Mouse (Mus musculus) Patski (cell line): ENCODE measurements at regions not wholly inside any gene's neighbourhood (a gene's known extent, or its start where the extent isn't known, plus 50 kb on each side); places are given as distances from the start of the nearest gene placed in this dataset.

Source experiments
- ATAC-seq: fragments of 100-300 bp; one replicate; pipeline ENCODE4 v1.8.0; 2021
- CTCF ChIA-PET: fragments of 350-600 bp; sonication (Branson Sonifier 250); formaldehyde crosslinking; loops from one replicate; lab custom pipeline; 2022; ENCODE audit warnings: inconsistent platforms; lab: Charles Lee
- POLR2A ChIA-PET: fragments of 350-600 bp; sonication (Branson Sonifier 250); formaldehyde crosslinking; loops from one replicate; lab custom pipeline; 2022; ENCODE audit warnings: antibody characterized with exemption, inconsistent platforms; lab: Charles Lee
- DNase-seq: peaks from one replicate; pipeline ENCODE4 v3.0.0-alpha.2; 2011; ENCODE audit warnings: low read depth, low spot score
- H3K27me3 ChIP-seq: fragments of 371-371 bp; one replicate; pipeline ENCODE4 v1.5.1; 2021
- CTCF ChIP-seq: fragments of 100-300 bp; IDR thresholded peaks from one replicate; pipeline ENCODE4 v1.5.1; 2021
- in situ Hi-C: fragments of 300-500 bp; cut with MboI; formaldehyde crosslinking; loops from 3 replicates; pipeline ENCODE4 v1.11.1; 2018; ENCODE audit warnings: low pct_unique_long_range_greater_than_20kb, mixed read lengths

DNA sequence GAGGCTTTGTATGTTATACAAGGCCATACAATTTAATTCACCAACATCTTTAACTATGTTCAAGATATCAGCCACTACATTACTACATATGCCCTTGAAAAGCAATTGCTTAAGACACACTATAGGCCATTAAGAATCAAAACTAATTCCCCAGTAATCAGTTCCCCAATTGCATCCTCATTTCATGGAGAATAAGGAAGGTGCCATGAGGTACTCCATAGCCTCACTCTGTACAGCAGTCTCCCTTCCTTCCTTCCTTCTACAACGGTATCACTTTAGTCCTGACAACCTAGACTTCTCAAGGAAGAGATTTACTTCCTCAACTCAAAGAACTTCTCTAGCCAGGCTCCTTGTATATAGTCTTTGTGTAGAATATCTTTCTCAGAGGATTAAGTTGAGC lies 220.1 kb upstream of the Negr1 start:
- TF ChIP-seq CTCF: no peak
- CTCF ChIA-PET: no interaction called here
- no peak for ATAC-seq
- POLR2A ChIA-PET: no interaction called here
- DNase-seq: no peak
- no peaks in the 10 kb centered on the region for H3K27me3 ChIP-seq
- in situ Hi-C loops: no loop called here

DNA sequence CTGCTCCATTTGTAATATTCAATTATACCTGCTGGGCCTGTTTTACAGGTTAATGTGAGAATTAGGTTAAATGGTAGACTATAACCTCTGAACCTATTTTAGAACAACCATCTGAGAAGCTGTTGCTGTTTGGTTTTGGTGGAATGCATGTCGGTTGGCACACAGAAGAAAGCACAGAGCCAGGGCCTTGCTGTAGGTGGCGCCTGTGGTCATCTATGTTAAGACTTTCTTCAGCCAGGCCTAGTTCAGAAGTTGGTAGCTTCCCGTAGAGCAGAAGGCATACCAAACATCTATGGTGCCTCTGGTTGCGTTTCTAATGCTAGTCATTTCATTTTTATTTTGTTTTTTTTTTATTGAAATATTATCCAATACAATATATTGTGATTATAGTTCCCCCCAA lies 209.9 kb upstream of the Negr1 start:
- DNase-seq (no peak), ATAC-seq (no peak)
- H3K27me3 ChIP-seq: no peaks in the 10 kb centered on the region
- ChIA-PET POLR2A (no interaction called here), CTCF (interaction anchor here (1.2 to 1.4 kb wide), 2 partner anchors 9 to 16 kb away, joined by 3 to 4 read pairs; no protein-coding TSS in a partner anchor)
- no peak for TF ChIP-seq CTCF
- in situ Hi-C loops: no loop called here

DNA sequence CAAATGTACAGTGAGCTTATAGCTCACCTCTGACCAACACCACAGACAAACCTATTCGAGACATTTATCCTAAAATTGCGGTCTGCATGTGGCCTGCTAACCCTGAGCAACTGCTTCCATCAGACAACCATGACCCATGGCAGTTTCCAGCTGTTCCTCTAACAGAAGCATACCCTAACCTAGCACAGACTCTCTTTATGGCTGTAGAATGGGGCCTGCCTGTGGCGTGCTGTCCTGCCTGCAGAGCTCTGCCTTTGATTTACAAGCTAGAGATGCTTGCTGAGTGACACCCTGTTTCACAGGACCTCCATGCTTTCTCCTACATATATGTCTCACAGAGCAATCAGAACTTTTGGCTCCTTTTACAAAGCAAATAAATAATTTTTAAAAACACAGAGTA lies 208.2 kb upstream of the Negr1 start:
- ATAC-seq (no peak), DNase-seq (no peak)
- POLR2A ChIA-PET: no interaction called here
- in situ Hi-C loops: no loop called here
- no peak for TF ChIP-seq CTCF
- CTCF ChIA-PET: interaction anchor here (0.9 kb wide), 1 partner anchor 17 kb away, joined by 3 read pairs; no protein-coding TSS in a partner anchor
- H3K27me3 ChIP-seq: no peaks in the 10 kb centered on the region

DNA sequence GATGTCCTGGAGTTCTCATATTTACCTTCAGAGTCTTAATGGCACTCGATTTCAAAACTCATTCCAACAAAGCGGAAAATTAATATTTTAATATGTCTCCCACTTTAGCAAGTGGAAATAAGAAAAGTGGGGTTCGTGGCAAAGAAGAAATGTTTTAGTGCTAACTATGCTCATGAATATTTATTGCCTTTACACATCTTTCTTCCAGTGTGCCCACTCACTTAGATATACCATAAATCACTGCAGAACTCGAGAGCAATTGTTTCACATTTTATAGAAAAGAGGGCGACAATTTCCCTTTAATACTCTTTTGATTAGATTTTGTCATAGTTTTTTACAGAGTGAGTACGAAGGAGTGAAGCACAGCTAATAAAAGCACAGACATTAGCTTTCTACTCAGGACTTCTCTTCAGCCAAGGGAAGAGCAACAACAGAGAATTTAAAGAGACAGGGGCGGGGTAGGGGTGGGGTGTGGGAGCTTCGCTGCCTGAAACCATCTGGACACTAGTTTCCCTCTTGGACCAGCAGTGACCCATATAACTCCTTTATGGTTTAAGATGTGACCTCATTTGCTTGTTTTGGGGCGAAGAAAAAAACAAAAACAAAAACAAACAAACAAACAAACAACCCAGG lies 207.6 kb upstream of the Negr1 start:
- POLR2A ChIA-PET: no interaction called here
- CTCF ChIA-PET: interaction anchor here (0.9 kb wide), 1 partner anchor 16 kb away, joined by 3 read pairs; no protein-coding TSS in a partner anchor
- ATAC-seq (no peak), DNase-seq (no peak)
- in situ Hi-C loops: no loop called here
- H3K27me3 ChIP-seq: no peaks in the 10 kb centered on the region
- no peak for TF ChIP-seq CTCF

DNA sequence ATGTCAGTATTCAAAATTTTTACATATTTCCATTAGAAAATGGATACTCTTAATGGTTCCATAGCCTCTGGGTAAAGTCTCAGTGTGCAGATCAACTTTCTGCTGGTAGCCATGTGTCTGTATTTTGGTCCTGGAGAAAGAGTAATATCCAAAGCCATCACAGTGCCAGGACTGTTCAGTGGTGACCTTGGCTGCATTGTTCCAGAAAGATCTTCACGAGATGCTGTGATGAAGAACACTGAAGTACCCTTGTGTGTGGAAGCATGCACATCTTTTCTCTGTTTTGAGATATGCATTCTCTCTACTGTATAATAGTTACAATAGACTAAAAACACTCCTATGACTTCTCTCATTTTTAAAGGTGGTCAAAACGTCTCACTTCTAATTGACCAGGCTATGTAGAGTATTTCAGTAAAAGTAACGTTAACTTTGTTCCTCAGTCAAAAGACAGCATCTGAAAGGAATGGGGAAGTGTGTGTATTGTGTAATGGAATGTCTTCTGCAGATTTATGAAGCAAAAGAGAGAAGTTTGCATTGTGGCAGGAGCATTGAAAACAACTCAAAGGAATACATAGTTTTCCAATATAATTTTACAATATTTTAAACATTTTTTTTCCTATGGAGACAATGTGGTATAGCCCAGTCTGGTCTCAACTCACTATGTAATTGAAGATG lies 192.8 kb upstream of the Negr1 start:
- DNase-seq: no peak
- in situ Hi-C loops: no loop called here
- no peak for ATAC-seq
- POLR2A ChIA-PET: no interaction called here
- CTCF ChIA-PET: no interaction called here
- no peaks in the 10 kb centered on the region for H3K27me3 ChIP-seq
- TF ChIP-seq CTCF: no peak

DNA sequence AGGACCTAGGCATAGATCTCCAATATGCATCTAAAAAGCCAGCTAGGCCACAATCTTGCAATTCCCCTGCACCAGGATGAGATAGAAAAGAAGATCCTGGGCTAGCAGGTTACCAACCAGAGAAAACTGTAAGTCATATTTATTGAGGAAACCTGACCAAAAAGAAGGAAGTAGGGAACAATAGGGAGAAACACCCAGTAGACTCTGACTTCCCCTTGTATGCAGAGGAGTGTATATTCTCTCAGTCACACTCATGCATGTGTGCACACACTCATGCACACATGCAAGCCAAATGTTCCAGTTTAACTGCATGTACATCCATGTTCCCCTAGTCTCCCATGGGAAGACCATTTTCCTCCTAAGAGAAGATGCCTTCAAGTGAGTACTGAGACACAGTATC lies 184.9 kb upstream of the Negr1 start:
- TF ChIP-seq CTCF: no peak
- POLR2A ChIA-PET: no interaction called here
- CTCF ChIA-PET: no interaction called here
- DNase-seq: no peak
- no peak for ATAC-seq
- H3K27me3 ChIP-seq: no peaks in the 10 kb centered on the region
- in situ Hi-C loops: no loop called here

DNA sequence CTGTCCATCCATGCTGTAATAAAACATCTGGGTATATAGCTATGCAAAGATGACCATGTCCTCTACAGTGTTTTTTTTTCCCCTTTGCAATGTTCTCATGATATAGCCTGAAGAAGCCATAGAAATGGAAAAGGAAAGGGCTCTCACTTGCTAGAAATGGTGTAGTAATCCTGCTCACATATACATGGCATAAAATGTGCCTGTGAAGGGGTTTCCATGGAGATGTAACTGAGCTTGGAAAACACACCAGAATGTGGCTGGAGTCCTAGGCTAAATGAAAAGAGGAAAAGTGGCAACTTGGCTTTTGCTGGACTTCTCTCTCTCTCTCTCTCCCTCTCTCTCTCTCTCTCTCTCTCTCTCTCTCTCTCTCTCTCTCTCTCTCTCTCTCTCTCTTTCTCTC lies 178.7 kb upstream of the Negr1 start:
- DNase-seq (no peak), ATAC-seq (no peak)
- no peaks in the 10 kb centered on the region for H3K27me3 ChIP-seq
- ChIA-PET CTCF (interaction anchor here (1.7 kb wide), 1 partner anchor 11 kb away, joined by 5 read pairs; no protein-coding TSS in a partner anchor), POLR2A (no interaction called here)
- in situ Hi-C loops: no loop called here
- TF ChIP-seq CTCF: no peak

DNA sequence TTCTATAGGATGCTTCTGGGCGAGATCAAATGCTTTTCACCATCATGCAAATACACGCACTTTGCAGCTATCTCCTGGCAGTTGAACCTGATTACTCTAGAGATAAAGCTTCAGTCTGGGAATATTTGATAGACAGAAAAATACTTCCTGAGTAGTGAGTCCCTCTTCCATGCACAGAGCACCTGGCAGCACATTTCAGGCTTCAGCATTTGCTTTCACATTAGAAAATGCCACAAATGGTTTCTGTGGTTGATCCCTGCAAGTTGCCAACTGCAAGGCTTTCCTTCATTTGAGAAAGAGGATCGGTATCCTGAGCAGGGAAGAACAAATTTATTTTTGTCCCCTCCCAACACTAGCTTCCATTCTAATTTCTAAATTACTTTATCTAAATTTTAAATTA lies 155.5 kb upstream of the Negr1 start:
- TF ChIP-seq CTCF: no peak
- ATAC-seq: no peak
- ChIA-PET CTCF (no interaction called here), POLR2A (no interaction called here)
- H3K27me3 ChIP-seq: no peaks in the 10 kb centered on the region
- in situ Hi-C loops: no loop called here
- DNase-seq: no peak

DNA sequence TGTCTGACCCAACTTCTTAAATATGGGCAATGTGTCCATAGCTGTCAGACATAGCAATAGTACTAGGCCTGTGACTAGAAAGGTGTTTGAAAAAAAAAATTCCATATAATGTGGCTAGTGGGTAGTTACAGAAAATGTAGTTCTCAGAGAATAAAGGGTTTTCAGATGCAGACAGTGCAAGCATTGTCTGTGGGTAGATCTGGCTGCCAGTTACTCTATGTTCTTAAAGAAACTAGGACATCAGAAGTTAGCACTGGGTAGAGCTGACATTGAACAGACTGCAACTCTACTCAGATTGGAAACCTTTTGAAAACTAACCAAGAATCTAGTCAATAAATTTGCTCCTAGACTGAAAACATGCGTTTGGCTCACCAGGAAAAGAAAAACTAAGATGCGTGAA lies 154.5 kb upstream of the Negr1 start:
- ATAC-seq (no peak), DNase-seq (no peak)
- in situ Hi-C loops: no loop called here
- ChIA-PET CTCF (no interaction called here), POLR2A (no interaction called here)
- H3K27me3 ChIP-seq: no peaks in the 10 kb centered on the region
- no peak for TF ChIP-seq CTCF

DNA sequence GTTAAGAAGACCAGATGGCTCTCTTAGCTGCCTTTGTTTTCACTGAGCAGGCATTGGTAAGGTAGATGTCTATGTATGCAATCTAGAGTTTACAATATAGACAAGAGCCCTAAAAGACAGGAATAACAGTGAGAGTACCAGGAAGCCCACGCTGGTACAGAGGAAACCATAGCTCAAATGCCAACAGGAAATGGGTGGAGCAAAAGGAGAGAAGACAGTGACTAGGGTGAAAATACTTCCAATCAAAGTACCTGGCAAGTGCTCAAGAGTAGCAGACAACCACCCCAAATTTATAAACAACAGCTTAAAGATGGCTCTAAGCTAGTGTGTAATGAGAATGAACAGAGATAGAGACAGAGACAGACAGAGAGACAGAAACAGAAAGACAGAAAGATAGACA lies 151.5 kb upstream of the Negr1 start:
- ChIA-PET POLR2A (no interaction called here), CTCF (no interaction called here)
- in situ Hi-C loops: no loop called here
- no peak for TF ChIP-seq CTCF
- ATAC-seq (no peak), DNase-seq (no peak)
- no peaks in the 10 kb centered on the region for H3K27me3 ChIP-seq

DNA sequence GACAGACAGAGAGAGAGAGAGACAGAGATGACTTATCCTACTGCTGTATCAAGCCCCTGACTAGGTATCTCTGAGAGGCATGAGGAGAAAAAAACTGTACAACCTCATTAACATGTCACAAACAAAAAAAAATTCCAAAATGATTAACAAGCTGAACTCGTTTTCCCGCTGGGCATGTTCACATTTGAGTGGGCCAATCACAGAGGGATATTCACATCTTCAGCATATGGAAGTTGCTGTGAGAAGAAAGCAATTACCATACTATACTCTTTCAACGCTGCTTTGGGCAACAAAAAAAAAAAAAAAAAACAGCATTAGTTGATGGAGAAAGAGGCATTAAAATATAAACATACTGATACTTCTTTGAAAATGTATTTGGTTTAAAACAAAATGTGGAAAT lies 148.8 kb upstream of the Negr1 start:
- no peak for ATAC-seq
- no peak for TF ChIP-seq CTCF
- CTCF ChIA-PET: no interaction called here
- POLR2A ChIA-PET: no interaction called here
- no peaks in the 10 kb centered on the region for H3K27me3 ChIP-seq
- DNase-seq: no peak
- in situ Hi-C loops: no loop called here
